Mouse (Mus musculus) midbrain, embryonic 15.5 days (tissue): ENCODE measurements around the gene Ispd. TPM values are rescaled to one million over a fixed set of nuclear protein-coding genes. Genes with fewer than 3 reads are reported as not detected.

Experiments
- ATAC-seq: fragments of 200-750 bp; cut with Nextera tagmentation; replicated peaks from 2 replicates; pipeline ENCODE4 v1.8.0; 2017; ENCODE audit warnings: moderate TSS enrichment
- H3K27ac ChIP-seq: fragments of 300-500 bp; sonication (generic); 2 replicates; pipeline ENCODE4 v1.5.1; 2015; ENCODE audit warnings: mild to moderate bottlenecking, inconsistent platforms
- H3K27me3 ChIP-seq: fragments of 300-500 bp; sonication (generic); replicated peaks from 2 replicates; pipeline ENCODE4 v1.6.1; 2015; ENCODE audit warnings: inconsistent platforms
- H3K36me3 ChIP-seq: fragments of 300-500 bp; sonication (generic); replicated peaks from 2 replicates; pipeline ENCODE4 v1.6.1; 2015; ENCODE audit warnings: inconsistent platforms
- H3K4me1 ChIP-seq: fragments of 300-500 bp; sonication (generic); 2 replicates; pipeline ENCODE4 v1.6.1; 2015; ENCODE audit warnings: inconsistent platforms
- H3K4me2 ChIP-seq: fragments of 300-500 bp; sonication (generic); 2 replicates; pipeline ENCODE4 v1.6.1; 2015; ENCODE audit warnings: inconsistent platforms, mild to moderate bottlenecking, moderate library complexity
- H3K4me3 ChIP-seq: fragments of 300-500 bp; sonication (generic); 2 replicates; pipeline ENCODE4 v1.5.1; 2015; ENCODE audit warnings: mild to moderate bottlenecking, inconsistent platforms
- H3K9ac ChIP-seq: fragments of 300-500 bp; sonication (generic); 2 replicates; pipeline ENCODE4 v1.6.1; 2015; ENCODE audit warnings: mild to moderate bottlenecking, inconsistent platforms
- H3K9me3 ChIP-seq: fragments of 300-500 bp; sonication (generic); 2 replicates; pipeline ENCODE4 v1.6.1; 2016; ENCODE audit warnings: inconsistent platforms
- WGBS: fragments of 180-500 bp; shearing (Covaris S2); methylation state at CpG from one replicate; pipeline ENCODE4 v1.1.7; 2015; ENCODE audit warnings: mixed read lengths; 5-methylcytosine and 5-hydroxymethylcytosine counted together
- polyA plus RNA-seq: library from polyadenylated mRNA; unstranded; fragments of >200 nt; fragmentation: Nextera tagmentation; extraction: Ambion mirVana; gene quantifications from 2 replicates; pipeline ENCODE4 v1.2.1, GENCODE M21; 2015

The Ispd gene
- polyA plus RNA-seq, 1 experiment from 2014 or later = 12.9 TPM

GRCm38 (mm10) chr12:36681779-36682178 lies 300.5 kb downstream of the Ispd start:
- Histone ChIP-seq H3K4me2 (no peak overlapping the region), H3K27ac (no peak overlapping the region), H3K36me3 (no peaks in the 10 kb centered on the region), H3K9me3 (no peaks in the 10 kb centered on the region), H3K27me3 (no peaks in the 10 kb centered on the region), H3K4me1 (no peaks in the 10 kb centered on the region), H3K9ac (no peak overlapping the region), H3K4me3 (no peak overlapping the region)
- ATAC-seq = no peak
- WGBS = 82% methylated on average over 6 of the region's 6 CpGs

- H3K27me3 ChIP-seq = no peaks in the 10 kb centered on the region
- no peaks in the 10 kb centered on the region for H3K9me3 ChIP-seq
- no peak overlapping the region for H3K9ac ChIP-seq
- H3K36me3 ChIP-seq = no peaks in the 10 kb centered on the region
- peak; percentile 45; the same call in 1 of the 2 replicates for ATAC-seq
- H3K27ac ChIP-seq = no peak overlapping the region
- no peaks in the 10 kb centered on the region for H3K4me1 ChIP-seq
- WGBS = 75% methylated on average over 2 of the region's 2 CpGs
- no peak overlapping the region for H3K4me3 ChIP-seq
- H3K4me2 ChIP-seq = no peak overlapping the region
Measured at GRCm38 (mm10) chr12:36694072-36694471, 312.8 kb downstream of the Ispd start.

GRCm38 (mm10) chr12:36704380-36704779 lies 323.1 kb downstream of the Ispd start:
- Histone ChIP-seq H3K27me3 (no peaks in the 10 kb centered on the region), H3K36me3 (no peaks in the 10 kb centered on the region), H3K9me3 (no peaks in the 10 kb centered on the region), H3K4me1 (no peaks in the 10 kb centered on the region), H3K4me3 (no peak overlapping the region), H3K27ac (no peak overlapping the region), H3K4me2 (no peak overlapping the region), H3K9ac (no peak overlapping the region)
- 58% methylated on average over 1 of the region's 1 CpGs for WGBS
- 0 out of 2 replicates have a peak, but pooled peaks have one; percentile 48 for ATAC-seq

- ATAC-seq = no peak
- WGBS = 75% methylated on average over 1 of the region's 1 CpGs
- no peak overlapping the region for H3K9ac ChIP-seq
Measured at GRCm38 (mm10) chr12:36708810-36709209, 327.6 kb downstream of the Ispd start.

GRCm38 (mm10) chr12:36713866-36714662 lies 332.8 kb downstream of the Ispd start:
- Histone ChIP-seq H3K4me3 (peak overlapping the region; percentile 23; the same call in 1 of the 2 replicates), H3K27ac (no peak overlapping the region), H3K4me2 (peak overlapping the region; percentile 50), H3K9ac (no peak overlapping the region), H3K36me3 (no peaks in the 10 kb centered on the region), H3K27me3 (no peaks in the 10 kb centered on the region), H3K9me3 (no peaks in the 10 kb centered on the region), H3K4me1 (peaks cover 7% of the 10 kb centered on the region)
- 27% methylated on average over 17 of the region's 17 CpGs for WGBS
- peak; percentile 87 for ATAC-seq

More at GRCm38 (mm10) chr12:36708810-36709209, 327.6 kb downstream of the Ispd start:
- H3K9me3 ChIP-seq = no peaks in the 10 kb centered on the region
- H3K27ac ChIP-seq = no peak overlapping the region
- no peak overlapping the region for H3K4me2 ChIP-seq
- no peaks in the 10 kb centered on the region for H3K27me3 ChIP-seq
- no peak overlapping the region for H3K4me3 ChIP-seq
- H3K4me1 ChIP-seq = 0 out of 2 replicates have a peak, but pooled peaks cover 2% of the 10 kb centered on the region
- H3K36me3 ChIP-seq = no peaks in the 10 kb centered on the region

- ATAC-seq = no peak
- H3K4me3 ChIP-seq = no peak overlapping the region
Measured at GRCm38 (mm10) chr12:36717526-36717925, 336.3 kb downstream of the Ispd start.

GRCm38 (mm10) chr12:36718417-36718816 lies 337.2 kb downstream of the Ispd start:
- WGBS = 73% methylated on average over 2 of the region's 2 CpGs
- no peak overlapping the region for H3K4me2 ChIP-seq
- ATAC-seq = no peak
- H3K4me1 ChIP-seq = peaks cover 7% of the 10 kb centered on the region
- H3K4me3 ChIP-seq = no peak overlapping the region
- H3K36me3 ChIP-seq = no peaks in the 10 kb centered on the region
- H3K9ac ChIP-seq = no peak overlapping the region
- no peak overlapping the region for H3K27ac ChIP-seq
- no peaks in the 10 kb centered on the region for H3K9me3 ChIP-seq
- no peaks in the 10 kb centered on the region for H3K27me3 ChIP-seq

More at GRCm38 (mm10) chr12:36717526-36717925, 336.3 kb downstream of the Ispd start:
- Histone ChIP-seq H3K4me1 (peaks cover 7% of the 10 kb centered on the region), H3K9me3 (no peaks in the 10 kb centered on the region), H3K27ac (no peak overlapping the region), H3K27me3 (no peaks in the 10 kb centered on the region), H3K36me3 (no peaks in the 10 kb centered on the region), H3K4me2 (no peak overlapping the region), H3K9ac (no peak overlapping the region)
- WGBS = 71% methylated on average over 5 of the region's 5 CpGs

- peaks cover 3% of the 10 kb centered on the region for H3K4me1 ChIP-seq
- H3K9ac ChIP-seq = no peak overlapping the region
- H3K27me3 ChIP-seq = no peaks in the 10 kb centered on the region
- 72% methylated on average over 3 of the region's 3 CpGs for WGBS
- ATAC-seq = no peak
- no peak overlapping the region for H3K4me2 ChIP-seq
- no peak overlapping the region for H3K27ac ChIP-seq
- H3K36me3 ChIP-seq = no peaks in the 10 kb centered on the region
- H3K9me3 ChIP-seq = no peaks in the 10 kb centered on the region
- H3K4me3 ChIP-seq = no peak overlapping the region
Measured at GRCm38 (mm10) chr12:36719074-36719473, 337.8 kb downstream of the Ispd start.

- H3K27ac ChIP-seq = no peak overlapping the region
- H3K4me2 ChIP-seq = no peak overlapping the region
- H3K9me3 ChIP-seq = no peaks in the 10 kb centered on the region
- ATAC-seq = no peak
- H3K9ac ChIP-seq = no peak overlapping the region
- no peak overlapping the region for H3K4me3 ChIP-seq
- H3K4me1 ChIP-seq = no peaks in the 10 kb centered on the region
- H3K36me3 ChIP-seq = no peaks in the 10 kb centered on the region
- no peaks in the 10 kb centered on the region for H3K27me3 ChIP-seq
- 76% methylated on average over 3 of the region's 3 CpGs for WGBS
Measured at GRCm38 (mm10) chr12:36720779-36721178, 339.5 kb downstream of the Ispd start.

GRCm38 (mm10) chr12:36721223-36721622 lies 340.0 kb downstream of the Ispd start:
- 38% methylated on average over 6 of the region's 6 CpGs for WGBS
- H3K9me3 ChIP-seq = no peaks in the 10 kb centered on the region
- no peak overlapping the region for H3K4me3 ChIP-seq
- H3K4me2 ChIP-seq = no peak overlapping the region
- no peaks in the 10 kb centered on the region for H3K36me3 ChIP-seq
- no peak overlapping the region for H3K27ac ChIP-seq
- no peaks in the 10 kb centered on the region for H3K27me3 ChIP-seq
- H3K9ac ChIP-seq = no peak overlapping the region
- H3K4me1 ChIP-seq = no peaks in the 10 kb centered on the region
- no peak for ATAC-seq

GRCm38 (mm10) chr12:36722754-36723153 lies 341.5 kb downstream of the Ispd start:
- Histone ChIP-seq H3K27me3 (no peaks in the 10 kb centered on the region), H3K27ac (no peak overlapping the region), H3K4me3 (no peak overlapping the region), H3K9ac (no peak overlapping the region), H3K36me3 (no peaks in the 10 kb centered on the region), H3K4me2 (no peak overlapping the region), H3K4me1 (no peaks in the 10 kb centered on the region), H3K9me3 (no peaks in the 10 kb centered on the region)
- no peak for ATAC-seq
- 82% methylated on average over 6 of the region's 6 CpGs for WGBS

- H3K4me2 ChIP-seq = no peak overlapping the region
- no peak overlapping the region for H3K4me3 ChIP-seq
Measured at GRCm38 (mm10) chr12:36723302-36723701, 342.1 kb downstream of the Ispd start.

GRCm38 (mm10) chr12:36724297-36724696 lies 343.0 kb downstream of the Ispd start:
- ATAC-seq = no peak
- H3K36me3 ChIP-seq = no peaks in the 10 kb centered on the region
- H3K4me1 ChIP-seq = no peaks in the 10 kb centered on the region
- H3K27ac ChIP-seq = no peak overlapping the region
- H3K9me3 ChIP-seq = no peaks in the 10 kb centered on the region
- H3K4me2 ChIP-seq = no peak overlapping the region
- no peaks in the 10 kb centered on the region for H3K27me3 ChIP-seq
- no peak overlapping the region for H3K4me3 ChIP-seq
- WGBS = 74% methylated on average over 4 of the region's 4 CpGs
- no peak overlapping the region for H3K9ac ChIP-seq

More at GRCm38 (mm10) chr12:36723302-36723701, 342.1 kb downstream of the Ispd start:
- Histone ChIP-seq H3K4me1 (no peaks in the 10 kb centered on the region), H3K27ac (no peak overlapping the region), H3K36me3 (no peaks in the 10 kb centered on the region), H3K9me3 (no peaks in the 10 kb centered on the region), H3K9ac (no peak overlapping the region), H3K27me3 (no peaks in the 10 kb centered on the region)
- 79% methylated on average over 3 of the region's 3 CpGs for WGBS
- ATAC-seq = no peak
